Mouse (Mus musculus): Measurements from ENCODE around the gene Adamtsl1.

DNA sequence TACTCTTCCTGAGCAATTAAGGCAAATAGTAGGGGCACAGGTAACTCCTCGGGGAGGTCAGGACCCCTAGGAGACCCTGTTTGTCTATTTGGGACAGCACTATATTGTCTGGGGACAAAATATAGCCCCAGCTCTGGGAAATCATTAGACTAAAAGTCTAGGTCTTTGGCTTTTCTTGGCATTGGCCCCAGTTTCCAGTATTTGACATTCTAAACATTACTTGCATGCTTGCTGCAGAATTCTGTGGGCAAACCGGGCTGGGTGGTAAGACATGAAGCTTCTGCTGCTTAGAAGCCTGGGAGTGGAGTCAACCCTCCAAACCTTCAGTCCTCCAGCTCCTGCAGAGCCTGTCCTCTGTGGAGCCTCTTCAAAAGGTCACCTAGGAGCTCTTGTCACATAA is 869.2 kb downstream of the Adamtsl1 start:
- no peak for TF ChIP-seq CTCF (IDR thresholded peaks at IDR 0.05; ENCODE audit: low read depth)
- no peak for TF ChIP-seq EP300 (IDR thresholded peaks at IDR 0.05; ENCODE audit: low read depth)

Data from liver, postnatal 0 days (tissue).